Mouse (Mus musculus): Measurements from ENCODE around the gene Thsd4.

DNA sequence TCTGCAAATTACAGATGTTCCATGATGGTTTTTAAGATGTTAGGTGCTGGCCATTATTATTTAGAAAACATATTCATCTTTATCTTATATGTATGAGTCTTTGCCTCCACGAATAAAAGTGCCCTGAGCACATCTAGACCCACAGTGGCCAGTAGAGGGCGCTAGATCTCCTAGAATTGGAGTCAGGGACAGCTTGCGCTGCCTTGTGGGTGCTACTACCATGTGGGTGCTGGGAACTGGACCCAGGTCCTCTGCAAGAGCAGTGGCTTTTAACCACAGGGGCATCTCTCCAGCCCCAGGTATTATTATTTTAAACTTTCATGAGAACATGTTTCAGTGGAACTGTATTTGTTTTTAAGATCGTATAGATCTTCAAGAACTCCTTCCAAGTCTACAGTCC is 469.4 kb downstream of the Thsd4 start:
- TF ChIP-seq ZNF384 (IDR thresholded peaks at IDR 0.05; ENCODE audit: low read depth, low read length) (no peak), CHD2 (IDR thresholded peaks at IDR 0.05; ENCODE audit: low read depth, low read length) (no peak), MAFK (IDR thresholded peaks at IDR 0.05; ENCODE audit: insufficient read depth, low read depth, low read length) (no peak), ZC3H11A (IDR thresholded peaks at IDR 0.05; ENCODE audit: borderline replicate concordance, low read depth, low read length) (no peak), HCFC1 (IDR thresholded peaks at IDR 0.05; ENCODE audit: borderline replicate concordance, insufficient read depth, low read length) (no peak)
